Mouse (Mus musculus) CD4-positive, CD25-positive, alpha-beta regulatory T cell, adult 2 months (primary cell): ENCODE measurements at regions not wholly inside any gene's neighbourhood (a gene's known extent, or its start where the extent isn't known, plus 50 kb on each side); places are given as distances from the start of the nearest gene placed in this dataset.

Source experiments
- DNase-seq: peaks from one replicate; pipeline ENCODE4 v3.0.0-alpha.2; 2012; ENCODE audit warnings: low read depth, low spot score

GRCm38 (mm10) chr3:83552516-83553139 is 213.5 kb upstream of the Sfrp2 start:
- no peak for DNase-seq

GRCm38 (mm10) chr3:83553858-83554257 is 212.3 kb upstream of the Sfrp2 start:
- DNase-seq = no peak

GRCm38 (mm10) chr3:83556788-83557515 is 209.2 kb upstream of the Sfrp2 start:
- no peak for DNase-seq

- DNase-seq = no peak
Measured at GRCm38 (mm10) chr3:83562026-83562425, 204.1 kb upstream of the Sfrp2 start.

- DNase-seq = no peak
Measured at GRCm38 (mm10) chr3:83575526-83575925, 190.6 kb upstream of the Sfrp2 start.

GRCm38 (mm10) chr3:83576155-83576554 is 190.0 kb upstream of the Sfrp2 start:
- no peak for DNase-seq

GRCm38 (mm10) chr3:83580766-83581165 is 185.4 kb upstream of the Sfrp2 start:
- DNase-seq = no peak

- DNase-seq = no peak
Measured at GRCm38 (mm10) chr3:83582256-83582655, 183.9 kb upstream of the Sfrp2 start.

- DNase-seq = no peak
Measured at GRCm38 (mm10) chr3:83583071-83583672, 182.9 kb upstream of the Sfrp2 start.

GRCm38 (mm10) chr3:83586086-83586485 is 180.0 kb upstream of the Sfrp2 start:
- DNase-seq = no peak

GRCm38 (mm10) chr3:83586551-83586950 is 179.6 kb upstream of the Sfrp2 start:
- DNase-seq = no peak

GRCm38 (mm10) chr3:83589127-83589526 is 177.0 kb upstream of the Sfrp2 start:
- no peak for DNase-seq

- no peak for DNase-seq
Measured at GRCm38 (mm10) chr3:83591206-83591605, 174.9 kb upstream of the Sfrp2 start.

GRCm38 (mm10) chr3:83593321-83593720 is 172.8 kb upstream of the Sfrp2 start:
- DNase-seq = no peak

- no peak for DNase-seq
Measured at GRCm38 (mm10) chr3:83601506-83601905, 164.6 kb upstream of the Sfrp2 start.

GRCm38 (mm10) chr3:83609095-83609770 is 156.9 kb upstream of the Sfrp2 start:
- DNase-seq = no peak

GRCm38 (mm10) chr3:83620435-83620834 is 145.7 kb upstream of the Sfrp2 start:
- no peak for DNase-seq

- DNase-seq = no peak
Measured at GRCm38 (mm10) chr3:83633032-83633431, 133.1 kb upstream of the Sfrp2 start.

GRCm38 (mm10) chr3:83640433-83640832 is 125.7 kb upstream of the Sfrp2 start:
- no peak for DNase-seq

GRCm38 (mm10) chr3:83663716-83664115 is 102.4 kb upstream of the Sfrp2 start:
- no peak for DNase-seq

- no peak for DNase-seq
Measured at GRCm38 (mm10) chr3:83676147-83676546, 90.0 kb upstream of the Sfrp2 start.

- DNase-seq = no peak
Measured at GRCm38 (mm10) chr3:83686611-83687010, 79.5 kb upstream of the Sfrp2 start.
